Mouse (Mus musculus) myocyte (in vitro differentiated cells): ENCODE measurements around the gene Glrx2. TPM values are rescaled to one million over a fixed set of nuclear protein-coding genes. Genes with fewer than 3 reads are reported as not detected.

ENCODE experiments used
- H3K27me3 ChIP-seq: one replicate; pipeline ENCODE4 v1.6.1; 2011; ENCODE audit not compliant: control insufficient read depth, insufficient read depth, insufficient read length
- H3K36me3 ChIP-seq: one replicate; pipeline ENCODE4 v1.6.1; 2011; ENCODE audit not compliant: control insufficient read depth, insufficient read depth
- H3K4me2 ChIP-seq: one replicate; pipeline ENCODE4 v1.6.1; 2011; ENCODE audit warnings: low read depth, control low read depth
- H3K4me3 ChIP-seq: one replicate; pipeline ENCODE4 v1.5.1; 2011; ENCODE audit warnings: mild to moderate bottlenecking, control low read depth, moderate library complexity
- H3K79me2 ChIP-seq: one replicate; pipeline ENCODE4 v1.6.1; 2011; ENCODE audit not compliant: control insufficient read depth, insufficient read depth
- H3ac ChIP-seq: one replicate; pipeline ENCODE4 v1.6.1; 2011; ENCODE audit not compliant: control insufficient read depth, insufficient read length
- CEBPB ChIP-seq: IDR thresholded peaks from 2 replicates; pipeline ENCODE4 v1.6.1; 2011; ENCODE audit warnings: mild to moderate bottlenecking, moderate library complexity; ENCODE audit not compliant: poor library complexity, insufficient read depth, severe bottlenecking
- E2F4 ChIP-seq: IDR thresholded peaks from one replicate; pipeline ENCODE4 v1.6.1; 2011; ENCODE audit warnings: mild to moderate bottlenecking, control low read depth, moderate library complexity; ENCODE audit not compliant: insufficient read depth
- MAX ChIP-seq: IDR thresholded peaks from one replicate; pipeline ENCODE4 v1.6.1; 2011; ENCODE audit warnings: low read depth, mild to moderate bottlenecking, control low read depth
- MYOD1 ChIP-seq, 3 experiments: IDR thresholded peaks; one replicate each; pipeline ENCODE4 v1.6.1; 2011; ENCODE audit warnings: control low read depth in 2 of 3, low read depth in 2 of 3, mild to moderate bottlenecking in 2 of 3, moderate library complexity in 1 of 3; ENCODE audit not compliant: insufficient read length in 2 of 3, control insufficient read depth in 1 of 3
- MYOG ChIP-seq, 3 experiments: IDR thresholded peaks; one replicate each; pipeline ENCODE4 v1.6.1; 2011; ENCODE audit warnings: control low read depth in 2 of 3, low read depth in 2 of 3, mild to moderate bottlenecking in 2 of 3; ENCODE audit not compliant: insufficient read length in 2 of 3, control insufficient read depth in 1 of 3, insufficient read depth in 1 of 3
- POLR2A ChIP-seq: IDR thresholded peaks from one replicate; pipeline ENCODE4 v1.6.1; 2011; ENCODE audit warnings: low read depth, mild to moderate bottlenecking, control low read depth, moderate library complexity; ENCODE audit not compliant: insufficient read length
- POLR2AphosphoS2 ChIP-seq: IDR thresholded peaks from one replicate; pipeline ENCODE4 v1.6.1; 2011; ENCODE audit warnings: low read depth, control low read depth; ENCODE audit not compliant: insufficient read length
- REST ChIP-seq: IDR thresholded peaks from one replicate; pipeline ENCODE4 v1.6.1; 2011; ENCODE audit warnings: mild to moderate bottlenecking, control low read depth, moderate library complexity; ENCODE audit not compliant: insufficient read depth, insufficient read length
- SRF ChIP-seq: IDR thresholded peaks from one replicate; pipeline ENCODE4 v1.6.1; 2011; ENCODE audit warnings: low read depth; ENCODE audit not compliant: control insufficient read depth, insufficient read length
- TCF12 ChIP-seq: IDR thresholded peaks from one replicate; pipeline ENCODE4 v1.6.1; 2011; ENCODE audit warnings: mild to moderate bottlenecking, control low read depth; ENCODE audit not compliant: poor library complexity, insufficient read depth, severe bottlenecking
- TCF3 ChIP-seq: IDR thresholded peaks from one replicate; pipeline ENCODE4 v1.6.1; 2011; ENCODE audit warnings: low read depth, control low read depth; ENCODE audit not compliant: insufficient read length
- USF1 ChIP-seq: IDR thresholded peaks from one replicate; pipeline ENCODE4 v1.6.1; 2011; ENCODE audit warnings: low read depth, mild to moderate bottlenecking, control low read depth, moderate library complexity
- polyA plus RNA-seq: library from polyadenylated mRNA; unstranded; fragments of >200 nt; fragmentation: generic; extraction: Trizol; gene quantifications from one replicate; pipeline ENCODE4 v1.2.1, GENCODE M21; 2012; ENCODE audit warnings: missing spikeins

Gene Glrx2
- polyA plus RNA-seq, 1 experiment: 81.0 TPM

GRCm38 (mm10) chr1:143710627-143710976 is 5.5 kb upstream of the Glrx2 start:
- H3ac ChIP-seq: no peak overlapping the region
- H3K27me3 ChIP-seq: no peaks in the 10 kb centered on the region
- no peaks in the 10 kb centered on the region for H3K36me3 ChIP-seq
- no peak overlapping the region for H3K4me2 ChIP-seq
- no peak for TF ChIP-seq CEBPB
- no peak for TF ChIP-seq USF1
- no peak for TF ChIP-seq POLR2A
- no peak for TF ChIP-seq POLR2AphosphoS2
- TF ChIP-seq TCF3: no peak
- no peaks in the 10 kb centered on the region for H3K79me2 ChIP-seq
- no peak overlapping the region for H3K4me3 ChIP-seq

GRCm38 (mm10) chr1:143724456-143725064 is 8.4 kb downstream of the Glrx2 start:
- no peak for TF ChIP-seq TCF12
- no peak for TF ChIP-seq USF1
- TF ChIP-seq POLR2A: no peak
- no peak for TF ChIP-seq POLR2AphosphoS2
- no peak for TF ChIP-seq MAX
- TF ChIP-seq MYOD1 (IDR thresholded peaks at IDR 0.05; ENCODE audit: control insufficient read depth in 1 of 3, insufficient read length in 2 of 3, low read depth in 2 of 3): no peak
- no peak for TF ChIP-seq E2F4
- TF ChIP-seq SRF: no peak
- no peak for TF ChIP-seq REST
- no peak for TF ChIP-seq MYOG (IDR thresholded peaks at IDR 0.05; ENCODE audit: control insufficient read depth in 1 of 3, insufficient read depth in 1 of 3, insufficient read length in 2 of 3, low read depth in 2 of 3)
- H3K36me3 ChIP-seq: no peaks in the 10 kb centered on the region
- H3ac ChIP-seq: no peak overlapping the region
- no peak overlapping the region for H3K4me2 ChIP-seq
- H3K4me3 ChIP-seq: no peak overlapping the region
- H3K79me2 ChIP-seq: no peaks in the 10 kb centered on the region
- no peaks in the 10 kb centered on the region for H3K27me3 ChIP-seq

GRCm38 (mm10) chr1:143727701-143728445 is 11.7 kb downstream of the Glrx2 start:
- no peak overlapping the region for H3K4me2 ChIP-seq
- no peak overlapping the region for H3ac ChIP-seq
- no peak for TF ChIP-seq MAX
- TF ChIP-seq E2F4: no peak
- no peak for TF ChIP-seq TCF12
- TF ChIP-seq TCF3: no peak
- TF ChIP-seq SRF: no peak
- no peak for TF ChIP-seq CEBPB
- no peak for TF ChIP-seq POLR2A
- TF ChIP-seq USF1: no peak
- TF ChIP-seq POLR2AphosphoS2: no peak
- no peak for TF ChIP-seq REST
- no peak for TF ChIP-seq MYOG (IDR thresholded peaks at IDR 0.05; ENCODE audit: control insufficient read depth in 1 of 3, insufficient read depth in 1 of 3, insufficient read length in 2 of 3, low read depth in 2 of 3)
- TF ChIP-seq MYOD1 (IDR thresholded peaks at IDR 0.05; ENCODE audit: control insufficient read depth in 1 of 3, insufficient read length in 2 of 3, low read depth in 2 of 3): no peak
- no peak overlapping the region for H3K4me3 ChIP-seq
- no peaks in the 10 kb centered on the region for H3K79me2 ChIP-seq
- H3K27me3 ChIP-seq: no peaks in the 10 kb centered on the region
- H3K36me3 ChIP-seq: no peaks in the 10 kb centered on the region

- TF ChIP-seq USF1: no peak
- TF ChIP-seq MAX: no peak
- no peak for TF ChIP-seq TCF12
- TF ChIP-seq TCF3: no peak
- no peak for TF ChIP-seq POLR2AphosphoS2
- no peak for TF ChIP-seq MYOD1 (IDR thresholded peaks at IDR 0.05; ENCODE audit: control insufficient read depth in 1 of 3, insufficient read length in 2 of 3, low read depth in 2 of 3)
- TF ChIP-seq E2F4: no peak
- TF ChIP-seq REST: no peak
- TF ChIP-seq SRF: no peak
- no peak for TF ChIP-seq MYOG (IDR thresholded peaks at IDR 0.05; ENCODE audit: control insufficient read depth in 1 of 3, insufficient read depth in 1 of 3, insufficient read length in 2 of 3, low read depth in 2 of 3)
- no peak for TF ChIP-seq CEBPB
- no peak for TF ChIP-seq POLR2A
- Histone ChIP-seq H3ac (no peak overlapping the region), H3K27me3 (no peaks in the 10 kb centered on the region), H3K4me2 (no peak overlapping the region), H3K4me3 (no peak overlapping the region), H3K79me2 (no peaks in the 10 kb centered on the region), H3K36me3 (no peaks in the 10 kb centered on the region)
Observed at GRCm38 (mm10) chr1:143730899-143731298, 14.8 kb downstream of the Glrx2 start.
